Mouse (Mus musculus) limb, embryonic 13.5 days (tissue): ENCODE results near the gene Cux1. TPM values are rescaled to one million over a fixed set of nuclear protein-coding genes. Genes with fewer than 3 reads are reported as not detected.

ENCODE experiments used
- ATAC-seq: fragments of 200-750 bp; cut with Nextera tagmentation; 2 replicates; pipeline ENCODE4 v1.8.0; 2017; ENCODE audit warnings: low read depth, moderate number of reproducible peaks, moderate TSS enrichment; ENCODE audit not compliant: low FRiP score
- H3K27ac ChIP-seq: fragments of 300-500 bp; sonication (generic); 2 replicates; pipeline ENCODE4 v1.5.1; 2015; ENCODE audit warnings: inconsistent platforms, mild to moderate bottlenecking, moderate library complexity
- H3K27me3 ChIP-seq: fragments of 300-500 bp; sonication (generic); 2 replicates; pipeline ENCODE4 v1.6.1; 2015; ENCODE audit warnings: mild to moderate bottlenecking, inconsistent platforms
- H3K36me3 ChIP-seq: fragments of 300-500 bp; sonication (generic); 2 replicates; pipeline ENCODE4 v1.6.1; 2015; ENCODE audit warnings: inconsistent platforms, mild to moderate bottlenecking, moderate library complexity
- H3K4me1 ChIP-seq: fragments of 300-500 bp; sonication (generic); 2 replicates; pipeline ENCODE4 v1.6.1; 2015; ENCODE audit warnings: inconsistent platforms
- H3K4me2 ChIP-seq: fragments of 300-500 bp; sonication (generic); replicated peaks from 2 replicates; pipeline ENCODE4 v1.6.1; 2015; ENCODE audit warnings: inconsistent platforms, mild to moderate bottlenecking, moderate library complexity
- H3K4me3 ChIP-seq: fragments of 300-500 bp; sonication (generic); 2 replicates; pipeline ENCODE4 v1.5.1; 2015; ENCODE audit warnings: moderate library complexity, mild to moderate bottlenecking, inconsistent platforms
- H3K9ac ChIP-seq: fragments of 300-500 bp; sonication (generic); 2 replicates; pipeline ENCODE4 v1.6.1; 2015; ENCODE audit warnings: mild to moderate bottlenecking, inconsistent platforms
- H3K9me3 ChIP-seq: fragments of 300-500 bp; sonication (generic); 2 replicates; pipeline ENCODE4 v1.6.1; 2016; ENCODE audit warnings: inconsistent platforms
- WGBS: fragments of 180-500 bp; shearing (Covaris S2); methylation state at CpG from one replicate; pipeline ENCODE4 v1.1.7; 2015; 5-methylcytosine and 5-hydroxymethylcytosine counted together
- polyA plus RNA-seq: library from polyadenylated mRNA; unstranded; fragments of >200 nt; fragmentation: Nextera tagmentation; extraction: Ambion mirVana; gene quantifications from 2 replicates; pipeline ENCODE4 v1.2.1, GENCODE M21; 2015

The Cux1 gene
- polyA plus RNA-seq, 1 experiment from 2014 or later, result 83.7 TPM

- peaks cover 15% of the 10 kb centered on the region for H3K4me1 ChIP-seq
- peaks cover 4% of the 10 kb centered on the region; the same call in 1 of the 2 replicates for H3K9me3 ChIP-seq
- H3K36me3 ChIP-seq, result no peaks in the 10 kb centered on the region
- no peak overlapping the region for H3K27ac ChIP-seq
- H3K27me3 ChIP-seq, result peaks cover 49% of the 10 kb centered on the region
- H3K4me3 ChIP-seq, result no peak overlapping the region
- no peak overlapping the region for H3K9ac ChIP-seq
- no peak for ATAC-seq
- H3K4me2 ChIP-seq, result no peak overlapping the region
- 74% methylated on average over 4 of the region's 4 CpGs for WGBS
These were observed 16.6 kb upstream of the Cux1 start for GRCm38 (mm10) chr5:136583666-136584464.

- peaks cover 51% of the 10 kb centered on the region for H3K27me3 ChIP-seq
- 85% methylated on average over 2 of the region's 2 CpGs for WGBS
These were observed 16.0 kb upstream of the Cux1 start for GRCm38 (mm10) chr5:136583256-136583655.

DNA sequence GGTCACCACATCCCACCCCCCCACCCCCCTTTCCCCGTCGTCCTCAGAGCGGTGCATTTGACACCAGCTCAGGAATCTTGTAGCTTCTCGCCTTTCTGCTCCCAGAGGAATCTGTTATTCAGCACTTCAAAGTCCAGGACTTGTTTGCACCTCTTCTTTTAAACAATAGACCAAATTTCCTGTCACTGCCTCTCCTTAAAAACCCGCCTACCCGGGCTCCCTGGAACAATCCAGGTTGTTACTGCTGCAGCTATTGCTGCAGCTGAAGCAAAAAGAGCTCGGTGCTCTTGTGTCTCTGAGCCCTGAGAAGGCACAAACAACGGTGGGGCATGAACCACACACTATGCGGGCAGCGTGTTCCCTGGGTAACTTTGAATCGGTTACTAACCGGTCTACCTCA lies 14.9 kb upstream of the Cux1 start:
- Histone ChIP-seq H3K4me1 (peaks cover 15% of the 10 kb centered on the region), H3K27ac (no peak overlapping the region), H3K27me3 (peaks cover 58% of the 10 kb centered on the region), H3K4me2 (peak overlapping the region; percentile 52), H3K36me3 (no peaks in the 10 kb centered on the region), H3K9ac (no peak overlapping the region), H3K9me3 (peaks cover 4% of the 10 kb centered on the region; the same call in 1 of the 2 replicates), H3K4me3 (0 out of 2 replicates have a peak overlapping the region, but pooled peaks have one; percentile 21)
- WGBS, result 5% methylated on average over 12 of the region's 12 CpGs
- no peak for ATAC-seq

More at GRCm38 (mm10) chr5:136583256-136583655, 16.0 kb upstream of the Cux1 start:
- H3K36me3 ChIP-seq, result no peaks in the 10 kb centered on the region
- H3K4me2 ChIP-seq, result no peak overlapping the region
- H3K4me1 ChIP-seq, result peaks cover 15% of the 10 kb centered on the region
- H3K4me3 ChIP-seq, result no peak overlapping the region
- no peak for ATAC-seq
- no peak overlapping the region for H3K9ac ChIP-seq
- peaks cover 4% of the 10 kb centered on the region; the same call in 1 of the 2 replicates for H3K9me3 ChIP-seq
- no peak overlapping the region for H3K27ac ChIP-seq

DNA sequence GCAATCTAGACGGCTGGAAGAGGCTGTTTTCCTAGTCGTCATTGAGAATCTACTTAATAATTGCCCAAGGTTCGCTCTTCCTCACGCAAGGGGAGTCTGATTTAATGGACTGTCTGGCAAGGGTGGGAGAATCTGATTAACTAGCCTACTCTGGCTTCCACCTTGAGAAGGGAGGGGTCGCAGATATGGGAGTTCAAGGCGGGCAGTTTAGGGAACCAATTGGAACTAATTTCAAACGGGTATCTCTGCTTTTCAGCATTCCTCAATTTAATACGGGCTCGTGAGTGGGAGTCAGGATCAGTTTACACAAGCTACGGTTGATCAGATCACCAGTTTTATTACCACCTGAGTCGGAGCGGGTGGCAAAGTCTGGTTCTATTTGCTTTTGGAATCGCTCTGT lies 14.3 kb upstream of the Cux1 start:
- Histone ChIP-seq H3K9me3 (peaks cover 4% of the 10 kb centered on the region; the same call in 1 of the 2 replicates), H3K36me3 (no peaks in the 10 kb centered on the region), H3K4me2 (peak overlapping the region; percentile 52), H3K27ac (no peak overlapping the region), H3K9ac (0 out of 2 replicates have a peak overlapping the region, but pooled peaks have one; percentile 13), H3K27me3 (peaks cover 62% of the 10 kb centered on the region), H3K4me1 (peaks cover 15% of the 10 kb centered on the region), H3K4me3 (peak overlapping the region; percentile 21)
- ATAC-seq, result no peak
- WGBS, result under 1% methylated on average over 13 of the region's 13 CpGs

DNA sequence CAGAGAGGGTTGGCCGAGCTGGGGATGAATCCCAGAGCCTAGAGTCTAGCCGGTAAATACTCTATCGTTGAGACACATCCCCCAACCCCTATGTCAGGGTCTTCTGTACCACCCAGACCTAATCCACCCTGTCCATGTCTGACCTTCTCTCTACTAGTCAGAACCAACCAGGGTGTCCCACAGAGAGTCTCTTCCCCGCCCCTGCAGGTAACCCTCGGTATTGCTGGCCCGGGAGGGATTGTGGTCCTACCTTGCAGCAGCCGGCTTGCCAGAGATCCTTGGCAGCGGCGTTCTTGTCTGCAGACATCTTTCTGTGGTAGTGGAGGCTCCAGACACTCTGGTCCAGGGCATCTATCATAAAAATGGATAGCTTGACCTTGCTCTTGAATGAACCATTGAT lies 13.9 kb upstream of the Cux1 start:
- peaks cover 4% of the 10 kb centered on the region; the same call in 1 of the 2 replicates for H3K9me3 ChIP-seq
- H3K27me3 ChIP-seq, result peaks cover 66% of the 10 kb centered on the region
- 11% methylated on average over 9 of the region's 9 CpGs for WGBS
- peaks cover 15% of the 10 kb centered on the region for H3K4me1 ChIP-seq
- H3K4me3 ChIP-seq, result peak overlapping the region; percentile 21
- no peak for ATAC-seq
- no peak overlapping the region for H3K9ac ChIP-seq
- peak overlapping the region; percentile 52 for H3K4me2 ChIP-seq
- H3K36me3 ChIP-seq, result no peaks in the 10 kb centered on the region
- no peak overlapping the region for H3K27ac ChIP-seq

- no peak overlapping the region for H3K9ac ChIP-seq
- H3K27ac ChIP-seq, result no peak overlapping the region
- peaks cover 15% of the 10 kb centered on the region for H3K4me1 ChIP-seq
- ATAC-seq, result no peak
- H3K4me3 ChIP-seq, result no peak overlapping the region
- peaks cover 2% of the 10 kb centered on the region; the same call in 1 of the 2 replicates for H3K9me3 ChIP-seq
- H3K4me2 ChIP-seq, result no peak overlapping the region
- H3K36me3 ChIP-seq, result no peaks in the 10 kb centered on the region
- peaks cover 91% of the 10 kb centered on the region for H3K27me3 ChIP-seq
- WGBS, result 55% methylated on average over 10 of the region's 10 CpGs
These were observed 10.9 kb upstream of the Cux1 start for GRCm38 (mm10) chr5:136578201-136578600.

GRCm38 (mm10) chr5:136570171-136570570 lies 2.9 kb upstream of the Cux1 start:
- no peak overlapping the region for H3K9ac ChIP-seq
- H3K27ac ChIP-seq, result no peak overlapping the region
- WGBS, result 58% methylated on average over 7 of the region's 7 CpGs
- peaks cover 71% of the 10 kb centered on the region for H3K27me3 ChIP-seq
- no peaks in the 10 kb centered on the region for H3K9me3 ChIP-seq
- H3K4me3 ChIP-seq, result no peak overlapping the region
- no peaks in the 10 kb centered on the region for H3K36me3 ChIP-seq
- H3K4me2 ChIP-seq, result no peak overlapping the region
- peaks cover 18% of the 10 kb centered on the region for H3K4me1 ChIP-seq
- no peak for ATAC-seq

DNA sequence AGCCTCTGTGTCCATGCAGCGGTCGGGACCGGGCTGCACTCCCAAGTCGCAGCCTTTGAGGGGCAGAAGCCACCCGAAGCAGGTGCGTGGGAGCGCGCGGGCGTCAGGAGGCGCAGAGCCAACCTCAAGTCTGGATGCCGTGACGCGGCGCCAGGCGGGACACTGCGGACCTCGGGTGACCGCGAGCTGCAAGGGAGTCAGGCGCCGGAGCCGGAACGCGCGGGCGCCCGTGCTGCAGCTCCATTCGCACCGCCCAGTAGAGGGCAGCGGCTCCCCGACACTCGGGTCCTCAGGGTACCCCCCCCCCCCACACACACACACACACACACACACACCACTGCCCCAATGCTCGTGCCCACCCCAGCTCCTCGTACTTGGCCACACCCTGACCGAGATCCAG lies 1.5 kb upstream of the Cux1 start:
- WGBS, result under 1% methylated on average over 12 of the region's 36 CpGs
- peak overlapping the region; percentile 55; the same call in 1 of the 2 replicates for H3K9ac ChIP-seq
- no peaks in the 10 kb centered on the region for H3K9me3 ChIP-seq
- peaks cover 60% of the 10 kb centered on the region for H3K27me3 ChIP-seq
- no peak overlapping the region for H3K27ac ChIP-seq
- H3K4me2 ChIP-seq, result peak overlapping the region; percentile 97
- H3K4me1 ChIP-seq, result peaks cover 32% of the 10 kb centered on the region
- ATAC-seq, result no peak
- no peaks in the 10 kb centered on the region for H3K36me3 ChIP-seq
- peak overlapping the region; percentile 98 for H3K4me3 ChIP-seq

DNA sequence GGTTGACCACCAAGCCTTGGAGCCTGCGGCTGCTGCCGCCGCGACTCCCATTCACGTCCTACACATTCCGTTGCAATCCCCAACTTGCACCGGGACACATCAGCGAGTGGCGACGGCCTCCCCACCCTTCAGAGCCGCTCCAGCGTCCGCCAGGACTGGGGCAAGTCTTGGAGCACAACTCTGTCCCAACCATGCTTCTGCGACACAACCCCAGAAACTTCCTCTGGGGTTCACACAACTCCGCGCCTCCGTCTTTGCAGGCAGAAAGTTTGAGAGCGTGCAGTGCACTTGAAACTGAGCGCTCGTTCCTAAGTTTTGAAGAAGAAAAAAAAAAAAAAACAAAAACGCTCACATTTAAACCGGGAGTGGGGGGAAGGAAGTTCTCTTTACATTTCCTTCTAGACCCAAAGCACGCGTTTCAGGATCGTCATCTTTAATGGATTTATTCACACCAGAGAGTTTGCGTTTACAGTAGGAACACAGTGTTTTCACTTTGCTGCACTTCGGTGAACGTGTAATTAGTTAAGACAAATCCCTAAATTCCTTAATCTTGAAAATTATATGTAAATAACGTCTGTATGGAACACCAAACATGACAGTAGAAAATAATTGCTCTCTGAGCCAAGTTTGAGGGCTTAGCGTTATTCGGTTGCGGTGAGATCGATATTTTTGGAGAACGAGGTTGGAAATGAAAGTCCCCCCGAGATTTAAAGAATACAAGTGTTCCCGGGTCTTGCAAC lies 906 bp upstream of the Cux1 start:
- Histone ChIP-seq H3K4me1 (peaks cover 37% of the 10 kb centered on the region), H3K9ac (peak overlapping the region; percentile 87), H3K9me3 (no peaks in the 10 kb centered on the region), H3K4me2 (peak overlapping the region; percentile 97), H3K36me3 (no peaks in the 10 kb centered on the region), H3K4me3 (peak overlapping the region; percentile 98), H3K27me3 (peaks cover 54% of the 10 kb centered on the region), H3K27ac (no peak overlapping the region)
- WGBS, result under 1% methylated on average over 36 of the region's 36 CpGs
- ATAC-seq, result no peak

DNA sequence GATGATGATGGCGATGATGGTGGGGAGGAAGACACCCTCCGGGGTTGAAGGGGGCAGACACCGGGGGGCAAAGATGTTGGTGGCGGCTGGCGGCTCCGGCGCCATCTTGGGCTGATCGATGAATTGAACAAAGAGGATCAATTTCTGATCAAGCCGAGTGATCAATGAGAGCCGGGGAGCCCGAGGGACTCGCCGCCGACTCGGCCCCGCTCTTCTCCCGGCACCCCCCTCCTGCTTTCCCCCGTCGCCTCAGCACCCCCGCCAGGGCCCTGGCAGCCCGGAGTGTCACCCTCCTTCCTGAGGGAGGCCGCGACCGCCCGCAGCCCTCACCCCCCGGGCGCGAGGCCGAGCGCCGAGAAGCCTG lies 496 bp downstream of the Cux1 start:
- Histone ChIP-seq H3K36me3 (no peaks in the 10 kb centered on the region), H3K27ac (peak overlapping the region; percentile 87), H3K9ac (peak overlapping the region; percentile 87), H3K4me2 (peak overlapping the region; percentile 97), H3K27me3 (peaks cover 42% of the 10 kb centered on the region), H3K4me3 (peak overlapping the region; percentile 98), H3K9me3 (no peaks in the 10 kb centered on the region), H3K4me1 (peaks cover 50% of the 10 kb centered on the region)
- under 1% methylated on average over 31 of the region's 31 CpGs for WGBS
- peak; percentile 46; the same call in 1 of the 2 replicates for ATAC-seq

- Histone ChIP-seq H3K9me3 (no peaks in the 10 kb centered on the region), H3K27ac (peak overlapping the region; percentile 87), H3K4me2 (peak overlapping the region; percentile 97), H3K36me3 (no peaks in the 10 kb centered on the region), H3K27me3 (peaks cover 37% of the 10 kb centered on the region), H3K4me3 (peak overlapping the region; percentile 98), H3K4me1 (peaks cover 52% of the 10 kb centered on the region), H3K9ac (peak overlapping the region; percentile 87)
- ATAC-seq, result no peak
- 0% methylated on average over 75 of the region's 79 CpGs for WGBS
These were observed 1.1 kb downstream of the Cux1 start for GRCm38 (mm10) chr5:136566001-136566811.
